Mouse (Mus musculus): Measurements from ENCODE around the gene Olfr1357.
"Not testable (repeated sequence)": the region's sequence is repeated elsewhere in the genome, so short reads cannot be mapped to it uniquely, and the experiment has no call there.

Olfr1357 gene

DNA sequence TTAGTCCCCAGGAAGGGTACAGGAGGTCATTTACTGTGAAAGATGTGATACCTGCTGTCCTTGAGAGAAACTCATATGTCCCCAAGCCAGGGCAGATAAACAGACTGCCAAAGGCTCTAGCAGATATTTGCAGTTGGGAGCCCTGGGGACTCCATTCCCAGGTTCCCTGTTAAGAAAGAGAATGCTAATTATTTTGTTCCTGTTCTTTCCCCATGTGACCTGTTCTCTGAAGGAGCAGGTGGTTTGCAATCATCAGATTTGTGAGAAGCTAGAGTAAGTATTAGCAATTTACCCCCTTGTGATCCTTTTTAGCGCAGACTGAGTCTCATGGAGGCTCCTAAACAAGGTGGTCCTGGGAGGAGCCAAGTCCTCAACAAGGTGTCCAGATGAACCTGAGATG is at the start of gene Olfr1357:
TSS of gene Olfr1357 (minus strand) at position 101 of the 400 bp plus-strand sequence.
- DNase-seq (ENCODE audit: low spot score): no peak

DNA sequence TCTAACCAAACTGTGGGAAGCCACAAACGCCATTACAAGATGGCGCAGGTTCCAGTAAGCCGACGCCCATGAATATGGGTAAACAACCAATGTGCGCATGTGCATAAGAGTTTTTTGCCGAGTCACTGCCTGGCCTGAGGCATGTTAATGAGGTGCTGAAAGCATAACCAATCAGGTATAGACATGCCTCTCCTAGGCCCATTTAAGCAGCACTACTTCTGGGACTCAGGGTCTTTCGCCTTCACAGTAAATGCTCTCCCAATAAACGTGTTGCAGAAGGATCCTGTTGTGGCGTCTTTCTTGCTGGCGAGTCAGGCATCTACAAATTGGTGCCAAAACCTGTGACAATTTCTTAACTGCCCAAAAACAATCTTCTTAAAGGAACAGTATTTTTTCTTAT is 48.8 kb upstream of the Olfr1357 start:
- DNase-seq (ENCODE audit: low spot score): not testable (repeated sequence)

DNA sequence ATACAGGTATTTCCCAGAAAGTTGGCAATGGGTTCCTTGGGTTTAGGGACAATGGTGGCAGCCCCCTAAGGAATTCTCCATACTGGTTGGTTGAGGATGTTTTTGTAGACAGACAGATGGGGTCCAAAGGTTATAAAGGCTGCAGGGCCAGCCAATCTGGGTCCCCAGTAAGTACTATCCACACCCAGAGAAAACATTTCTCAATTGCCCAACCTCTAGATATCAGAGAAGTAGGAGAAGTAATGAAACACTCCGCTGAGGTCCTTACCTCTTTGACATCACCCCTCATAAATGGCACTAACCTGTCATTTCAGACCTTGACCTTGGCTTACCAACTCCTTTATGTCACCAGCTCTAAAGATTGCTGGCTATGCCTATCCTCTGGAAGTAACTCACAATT is 46.7 kb upstream of the Olfr1357 start:
- DNase-seq (ENCODE audit: low spot score): no peak

DNA sequence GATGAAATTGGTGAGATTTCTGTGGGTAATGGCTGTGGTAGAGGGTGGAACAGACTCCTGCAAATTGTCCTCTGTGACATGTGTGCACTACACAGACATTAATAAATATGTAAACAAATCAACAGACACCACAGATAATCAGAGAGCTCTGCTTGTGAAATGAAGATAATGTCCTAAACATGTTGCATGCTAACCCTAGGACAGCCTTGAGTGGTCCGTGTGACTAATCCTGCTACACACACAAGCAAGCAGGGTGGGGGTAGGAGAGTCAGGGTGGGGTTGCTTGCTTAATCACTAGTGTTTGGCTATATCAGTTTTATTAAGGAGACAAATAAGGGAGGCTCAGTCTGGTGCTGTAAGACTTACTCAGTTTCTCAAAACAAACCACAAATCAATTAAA is 43.3 kb upstream of the Olfr1357 start:
- no peak for DNase-seq (ENCODE audit: low spot score)

DNA sequence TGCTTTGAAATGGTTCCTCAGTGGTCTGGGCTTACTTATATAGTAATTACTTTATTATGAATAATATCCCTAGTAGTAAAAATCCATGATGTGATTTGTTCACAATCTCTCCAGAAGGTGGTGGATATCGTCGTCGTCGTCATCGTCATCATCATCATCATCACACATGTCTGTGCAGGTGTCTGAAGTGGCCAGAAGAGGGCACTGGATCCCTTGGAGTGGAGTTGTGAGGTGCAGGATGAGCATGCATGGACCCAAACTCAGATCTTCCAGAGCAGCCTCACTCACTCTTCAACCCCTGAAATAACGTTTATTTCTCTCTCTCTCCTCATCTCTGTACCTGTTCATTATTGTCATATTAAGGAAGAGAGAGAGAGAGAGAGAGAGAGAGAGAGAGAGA is 14.4 kb upstream of the Olfr1357 start:
- DNase-seq (ENCODE audit: low spot score): peak; percentile 17

DNA sequence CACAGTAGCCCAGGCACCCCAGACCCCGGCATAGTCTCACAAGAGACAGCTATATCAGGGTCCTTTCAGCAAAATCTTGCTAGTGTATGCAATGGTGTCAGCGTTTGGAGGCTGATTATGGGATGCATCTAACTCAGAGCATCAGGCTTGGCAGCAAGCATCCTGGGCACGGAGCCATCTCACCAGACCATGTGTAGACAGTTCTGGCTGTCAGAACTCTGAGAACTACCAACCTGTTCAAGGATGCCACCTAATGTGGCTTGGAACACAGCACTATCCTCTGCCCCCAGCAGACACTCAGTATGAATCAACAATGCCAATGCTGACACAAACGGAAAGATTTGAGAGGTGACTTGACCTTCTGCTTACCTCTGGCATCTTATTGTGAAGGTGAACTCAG is 12.3 kb upstream of the Olfr1357 start:
- DNase-seq (ENCODE audit: low spot score): peak; percentile 20

DNA sequence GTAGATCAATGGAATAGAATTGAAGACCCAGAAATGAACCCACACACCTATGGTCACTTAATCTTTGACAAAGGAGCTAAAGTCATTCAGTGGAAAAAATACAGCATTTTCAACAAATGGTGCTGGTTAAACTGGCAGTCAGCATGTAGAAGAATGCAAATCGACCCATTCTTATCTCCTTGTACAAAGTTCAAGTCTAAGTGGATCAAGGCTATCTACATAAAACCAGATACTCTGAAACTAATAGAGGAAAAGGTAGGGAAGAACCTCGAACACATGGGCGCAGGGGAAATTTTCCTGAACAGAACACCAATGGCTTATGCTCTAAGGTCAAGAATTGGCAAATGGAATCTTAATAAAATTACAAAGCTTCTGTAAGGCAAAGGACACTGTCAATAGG is 5.3 kb upstream of the Olfr1357 start:
- not testable (repeated sequence) for DNase-seq (ENCODE audit: low spot score)

DNA sequence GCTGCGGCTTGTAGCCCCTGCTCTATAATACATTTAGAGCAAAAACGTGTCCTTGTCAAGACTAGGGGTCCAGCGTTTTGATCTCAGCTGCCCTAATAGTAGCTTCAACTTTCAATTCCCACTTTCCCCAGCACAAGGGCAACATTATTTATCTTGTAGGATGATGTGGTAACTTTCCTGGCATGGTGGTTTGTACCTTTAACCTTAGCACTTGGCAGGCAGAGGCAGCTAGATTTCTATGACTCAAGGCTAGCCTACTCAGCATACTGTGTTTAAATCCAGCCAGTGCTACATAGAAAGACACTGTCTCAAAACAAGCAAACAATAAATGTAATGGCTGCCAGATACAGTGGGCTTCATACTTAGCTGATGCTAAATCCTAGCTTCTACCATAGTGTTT is 10.3 kb downstream of the Olfr1357 start:
- no peak for DNase-seq (ENCODE audit: low spot score)

DNA sequence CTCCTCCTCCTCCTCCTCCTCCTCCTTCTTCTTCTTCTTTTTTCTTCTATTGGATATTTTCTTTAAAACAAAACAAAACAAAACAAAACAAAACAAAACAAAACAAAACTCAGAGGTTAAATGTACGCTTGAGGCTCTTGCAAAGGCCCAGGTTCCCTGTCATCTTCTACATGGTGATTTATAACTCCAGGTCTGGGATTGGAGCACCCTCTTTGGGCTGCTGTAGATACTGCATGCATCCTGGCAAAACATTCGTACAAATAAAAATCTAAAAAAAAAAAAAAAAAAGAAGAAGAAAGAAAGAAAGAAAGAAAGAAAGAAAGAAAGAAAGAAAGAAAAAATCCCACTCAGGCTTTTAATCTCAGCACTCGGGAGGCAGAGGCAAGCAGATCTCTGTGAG is 12.8 kb downstream of the Olfr1357 start:
- peak; percentile 40 for DNase-seq (ENCODE audit: low spot score)

DNA sequence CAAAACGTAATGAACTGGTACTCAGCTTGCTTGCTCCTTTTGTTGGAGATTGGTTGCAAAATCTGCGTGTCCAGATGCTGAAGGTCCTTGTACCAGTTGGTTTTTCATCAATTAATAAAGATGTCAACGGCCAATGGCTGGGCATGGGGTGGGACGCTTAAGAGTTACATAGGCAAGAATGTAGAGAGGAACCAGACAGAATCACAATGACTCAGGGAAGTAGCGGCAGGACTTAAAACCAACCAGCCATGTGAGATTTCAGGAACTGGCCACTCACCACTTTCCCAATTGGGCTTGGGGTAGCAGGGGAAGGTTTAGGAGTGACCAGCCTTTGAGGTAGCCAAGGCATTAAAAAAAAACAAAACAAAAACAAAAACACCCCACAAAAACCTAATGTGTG is 18.0 kb downstream of the Olfr1357 start:
- DNase-seq (ENCODE audit: low spot score): no peak

DNA sequence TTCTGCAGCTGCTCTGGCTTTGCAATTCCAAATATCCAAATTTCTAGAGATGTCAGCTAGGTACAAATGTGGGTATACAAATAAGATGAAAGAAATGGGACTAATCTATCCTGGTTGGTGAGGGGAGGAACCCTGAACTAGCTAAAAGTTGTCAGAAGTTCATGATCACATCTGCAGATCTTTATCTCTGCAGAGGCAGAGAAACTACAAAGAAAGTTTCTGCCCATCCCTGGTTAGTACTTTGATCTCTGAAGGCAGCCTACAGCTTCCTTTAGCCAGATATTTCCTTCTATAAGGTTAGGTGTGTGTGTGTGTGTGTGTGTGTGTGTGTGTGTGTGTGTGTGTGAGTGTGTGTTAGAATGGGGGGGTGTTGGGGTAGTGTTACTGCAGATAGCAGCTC is 23.3 kb downstream of the Olfr1357 start:
- DNase-seq (ENCODE audit: low spot score): no peak

DNA sequence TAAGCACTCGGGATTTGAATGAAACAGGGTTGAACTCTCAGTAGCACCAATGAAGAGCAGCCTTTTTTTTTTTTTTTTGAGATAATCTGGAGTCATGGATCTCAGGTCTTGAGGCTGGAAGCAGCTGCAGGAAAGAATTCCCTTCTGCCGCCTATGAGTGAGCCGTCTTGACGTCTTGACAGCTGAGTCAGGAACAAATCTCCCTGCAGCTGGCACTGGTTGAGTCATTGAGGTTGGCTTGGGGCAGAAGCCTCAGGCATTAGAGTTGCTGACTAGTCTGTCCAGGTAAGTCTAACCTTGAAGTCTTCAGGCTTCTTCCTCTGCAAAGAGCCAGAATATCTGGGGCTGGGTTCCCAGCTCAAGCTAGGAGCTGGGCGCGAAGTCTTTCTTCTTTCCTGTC is 23.7 kb downstream of the Olfr1357 start:
- DNase-seq (ENCODE audit: low spot score): no peak

DNA sequence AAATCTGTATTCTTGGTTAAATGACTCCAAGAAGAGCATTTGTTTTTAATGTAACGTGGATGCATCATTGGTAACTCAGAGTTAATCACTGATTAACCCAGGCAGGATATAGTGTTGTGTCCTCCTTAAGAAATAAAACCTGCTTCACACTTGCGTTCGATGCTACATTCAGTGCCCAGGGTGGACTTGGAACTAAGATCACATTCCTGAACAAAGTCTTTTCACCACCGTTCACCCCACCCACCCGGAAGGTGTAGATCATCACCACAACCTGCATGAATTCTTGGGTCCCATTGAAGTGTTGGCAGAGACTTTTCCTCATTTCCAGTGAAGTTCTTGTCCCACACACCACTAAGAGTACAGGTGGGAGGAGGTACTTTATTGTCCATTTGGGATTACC is 24.1 kb downstream of the Olfr1357 start:
- no peak for DNase-seq (ENCODE audit: low spot score)

DNA sequence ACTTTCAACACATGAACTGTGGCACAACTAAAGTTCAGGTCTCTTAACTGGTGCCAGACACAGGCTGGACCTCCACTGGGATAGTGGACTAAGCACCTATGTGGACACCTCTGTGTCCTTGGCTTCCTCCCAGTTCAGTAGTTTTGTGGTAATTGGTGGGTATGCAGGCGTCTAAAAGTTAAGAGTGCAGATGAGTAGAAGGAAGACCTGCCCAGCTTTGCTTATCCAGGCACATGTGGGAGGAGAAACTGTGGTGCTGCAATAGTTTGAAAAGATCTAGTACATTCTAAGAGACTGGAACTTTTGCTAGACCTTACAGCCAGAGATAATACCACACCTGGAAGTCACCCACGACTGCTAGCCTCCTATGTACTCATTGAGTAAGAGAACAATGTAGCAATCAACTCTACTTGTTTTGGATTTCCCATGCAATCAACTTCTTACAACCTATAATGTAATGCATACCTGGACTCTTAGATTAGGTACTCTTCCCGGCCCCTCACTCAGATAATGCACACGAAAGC is 25.0 kb downstream of the Olfr1357 start:
- no peak for DNase-seq (ENCODE audit: low spot score)

DNA sequence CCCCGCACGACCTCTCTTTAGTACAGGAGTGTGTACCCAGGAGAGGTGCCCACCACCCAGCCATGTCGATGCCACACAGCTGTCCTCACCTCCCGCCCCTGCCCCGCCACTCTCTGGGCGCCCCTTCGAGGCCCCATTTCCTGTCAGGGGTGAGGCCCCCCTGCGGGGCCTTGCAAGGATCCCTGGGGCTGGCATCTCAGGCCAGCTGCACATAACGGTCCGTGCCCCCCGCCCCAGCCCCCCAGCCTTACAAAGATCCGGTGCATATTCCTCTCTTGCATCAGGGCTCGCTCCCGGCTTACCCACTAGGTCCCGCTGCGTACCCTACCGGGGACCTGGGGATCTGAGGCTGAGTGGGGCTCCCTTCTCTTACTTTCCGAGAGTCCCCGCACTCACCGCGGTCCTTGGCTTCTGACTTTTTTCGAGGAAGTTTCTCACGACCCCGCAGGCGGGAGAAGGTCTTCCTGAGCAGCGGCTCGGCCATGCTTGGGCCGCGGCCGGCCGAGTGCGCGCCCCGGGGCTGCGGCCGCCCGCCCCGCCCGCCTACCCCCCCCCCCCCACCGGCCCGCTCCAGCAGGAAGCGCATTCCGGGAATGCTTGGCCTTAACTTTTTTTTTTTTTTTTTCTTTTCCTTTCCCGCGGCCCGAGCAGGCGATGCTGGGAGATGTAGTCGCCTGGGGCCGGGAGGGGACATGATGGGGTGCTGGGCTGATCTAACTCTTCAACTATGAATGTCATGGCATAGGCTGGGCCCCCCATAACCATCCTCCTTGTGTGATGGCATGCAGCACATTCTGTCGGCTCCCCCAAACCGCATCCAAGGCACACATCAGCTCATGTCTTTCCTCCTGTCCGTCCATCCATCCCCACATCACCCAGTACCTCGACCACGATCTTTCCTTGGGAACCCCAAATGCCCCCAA is 26.2 kb downstream of the Olfr1357 start, which contains the start of gene Syde1:
TSS of gene Syde1 (minus strand) at position 559 of the 923 bp plus-strand sequence.
- no peak for DNase-seq (ENCODE audit: low spot score)

DNA sequence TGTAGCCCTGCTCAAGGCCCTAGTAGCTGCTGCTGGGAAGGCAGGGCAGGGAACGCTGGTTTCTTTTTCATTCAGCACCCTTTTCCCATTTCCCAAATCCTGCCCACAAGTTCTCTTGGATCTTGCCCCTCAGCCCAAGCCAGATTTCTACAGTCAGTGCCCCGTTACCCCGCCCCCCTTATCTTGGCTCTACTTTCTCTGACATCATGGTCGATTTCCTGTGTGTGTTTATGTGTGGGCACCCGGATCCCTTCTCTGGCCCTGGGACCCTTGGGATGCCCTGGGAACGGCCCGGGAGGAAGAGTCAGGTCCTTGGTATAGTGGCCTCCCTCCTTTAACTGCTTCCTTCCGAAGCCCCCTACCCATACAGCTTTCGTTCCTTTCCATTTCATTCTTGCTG is 27.1 kb downstream of the Olfr1357 start:
- no peak for DNase-seq (ENCODE audit: low spot score)

DNA sequence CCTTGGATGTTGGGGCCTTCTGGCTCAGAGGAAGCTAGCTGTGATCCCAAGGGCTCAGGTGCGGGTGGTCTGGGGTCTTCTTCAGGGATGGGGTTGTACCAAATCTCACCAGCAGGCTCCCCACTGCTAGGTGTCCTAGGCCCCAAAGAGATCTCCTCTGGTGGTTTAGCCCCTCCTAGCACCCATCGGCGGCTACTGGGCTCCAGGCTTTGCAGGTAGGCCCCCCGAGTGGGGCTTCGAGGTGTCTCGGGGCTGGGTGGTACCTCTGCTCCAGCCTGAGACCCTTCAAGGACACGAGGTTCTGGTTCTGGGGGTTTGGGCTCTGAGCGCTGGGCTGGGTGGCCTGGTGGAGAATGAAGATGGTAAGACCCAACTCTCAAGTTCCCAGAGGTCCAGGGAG is 28.0 kb downstream of the Olfr1357 start:
- no peak for DNase-seq (ENCODE audit: low spot score)

DNA sequence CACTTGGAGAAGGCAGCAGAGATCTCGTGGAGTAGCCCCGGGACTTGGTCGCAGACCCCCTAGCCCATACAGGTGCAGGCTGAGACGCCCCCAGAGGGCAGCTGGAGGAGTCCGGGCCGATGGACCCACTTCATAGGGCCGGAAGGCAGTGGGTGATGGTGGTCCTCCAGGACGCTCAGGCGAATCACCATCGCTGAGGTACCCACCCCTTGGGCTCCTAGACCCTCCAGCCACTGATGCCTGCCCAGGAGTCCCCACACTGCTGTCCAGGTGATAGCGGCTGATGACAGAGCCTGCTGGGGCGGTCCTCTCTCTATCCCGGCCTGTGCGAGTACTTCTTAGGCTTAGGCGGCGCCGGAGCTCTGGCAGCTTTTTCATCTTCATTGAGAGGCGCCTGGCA is 28.6 kb downstream of the Olfr1357 start:
- no peak for DNase-seq (ENCODE audit: low spot score)

DNA sequence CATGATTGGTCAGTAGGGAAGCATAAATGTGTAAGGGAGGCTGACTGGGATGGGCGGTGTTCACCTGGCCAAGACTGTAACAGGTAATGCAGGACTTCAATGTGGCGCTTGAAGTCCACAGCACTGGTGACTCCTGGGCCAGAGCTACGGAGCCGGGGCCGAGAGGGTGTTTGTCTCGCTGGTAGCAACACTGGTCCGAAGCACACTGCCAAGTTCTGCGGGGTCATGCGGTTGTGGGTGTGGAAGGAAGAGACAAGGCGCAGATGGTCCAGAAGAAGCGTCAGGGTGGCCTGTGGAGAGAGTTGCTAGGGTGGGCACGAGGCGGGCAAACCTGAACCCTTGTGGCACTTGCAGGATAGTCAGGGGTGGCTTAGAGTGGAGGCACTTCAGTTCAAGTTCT is 31.8 kb downstream of the Olfr1357 start:
- DNase-seq (ENCODE audit: low spot score): no peak

DNA sequence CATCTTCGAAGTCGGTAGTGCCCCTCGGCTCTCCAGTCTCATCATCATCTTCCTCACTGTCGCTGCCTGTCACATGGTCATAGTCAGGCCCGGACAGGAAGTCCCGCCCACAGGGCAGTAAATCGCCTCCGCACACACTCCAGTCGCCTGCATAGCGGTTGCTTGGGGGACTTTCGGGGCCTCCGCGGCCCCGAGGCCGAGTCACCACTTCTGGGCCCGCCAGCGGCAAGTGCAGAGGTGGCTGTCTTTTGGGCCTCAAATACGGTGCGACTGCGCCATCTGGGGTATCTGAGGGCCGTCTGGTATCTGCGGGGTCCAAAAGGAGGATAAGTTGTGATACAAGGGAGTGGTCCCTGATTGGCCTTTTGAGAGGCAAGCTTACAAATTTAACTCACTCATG is 32.3 kb downstream of the Olfr1357 start:
- DNase-seq (ENCODE audit: low spot score): no peak

DNA sequence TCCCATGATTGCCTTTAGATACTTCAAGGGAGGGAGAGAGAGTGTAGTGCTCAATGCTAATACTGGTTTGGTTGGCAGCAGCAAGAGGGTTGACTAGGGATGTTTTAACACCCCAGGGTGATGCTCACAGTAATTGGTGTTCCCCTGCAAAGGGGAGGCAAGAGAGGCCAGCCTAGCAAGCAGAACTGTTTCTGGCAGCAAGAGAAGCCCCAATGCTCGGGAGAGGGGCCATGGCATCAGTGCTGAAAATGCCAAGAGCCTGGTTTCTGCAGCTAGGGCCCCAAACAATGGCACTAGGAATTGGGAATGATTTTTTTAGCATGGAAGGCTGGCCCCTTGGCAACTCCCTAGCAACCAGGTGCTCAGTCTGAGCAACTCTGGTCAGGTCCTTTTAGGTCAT is 32.9 kb downstream of the Olfr1357 start:
- no peak for DNase-seq (ENCODE audit: low spot score)

DNA sequence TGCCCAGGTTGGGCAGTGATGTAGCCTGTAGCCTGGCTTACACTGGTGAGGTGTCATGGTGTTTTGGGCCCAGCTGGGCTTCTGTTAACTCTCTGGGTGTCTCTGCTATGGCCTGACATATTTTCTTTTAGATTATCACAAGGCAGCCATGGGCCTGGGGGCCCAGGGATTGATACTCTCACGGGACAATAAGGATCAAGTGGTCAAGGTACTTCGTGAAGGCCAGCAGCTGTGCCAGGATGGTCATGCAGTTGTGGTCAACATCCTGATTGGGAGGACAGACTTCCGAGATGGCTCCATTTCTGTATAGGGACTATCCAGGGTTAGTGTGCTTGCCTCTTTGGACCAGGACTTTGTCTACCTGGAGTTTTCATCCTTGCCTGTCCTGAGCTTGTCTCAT is 33.9 kb downstream of the Olfr1357 start:
- no peak for DNase-seq (ENCODE audit: low spot score)

DNA sequence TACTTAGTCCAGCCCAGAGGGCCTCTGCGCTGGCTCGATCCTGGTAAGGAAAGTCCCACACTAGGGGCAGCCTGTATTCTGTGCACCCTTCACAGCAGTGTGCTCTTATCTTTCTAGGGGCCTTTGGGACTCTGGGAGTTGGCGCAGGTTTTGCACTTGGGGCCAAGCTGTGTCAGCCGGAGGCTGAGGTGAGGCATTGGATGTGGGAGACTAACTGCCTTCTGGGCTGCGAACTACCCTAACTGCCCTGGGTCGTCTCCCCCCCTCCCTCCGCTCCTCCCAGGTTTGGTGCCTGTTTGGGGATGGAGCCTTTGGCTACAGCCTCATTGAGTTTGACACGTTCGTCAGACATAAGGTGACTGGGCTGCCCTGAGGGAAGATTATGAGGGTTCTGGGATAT is 34.5 kb downstream of the Olfr1357 start:
- no peak for DNase-seq (ENCODE audit: low spot score)

DNA sequence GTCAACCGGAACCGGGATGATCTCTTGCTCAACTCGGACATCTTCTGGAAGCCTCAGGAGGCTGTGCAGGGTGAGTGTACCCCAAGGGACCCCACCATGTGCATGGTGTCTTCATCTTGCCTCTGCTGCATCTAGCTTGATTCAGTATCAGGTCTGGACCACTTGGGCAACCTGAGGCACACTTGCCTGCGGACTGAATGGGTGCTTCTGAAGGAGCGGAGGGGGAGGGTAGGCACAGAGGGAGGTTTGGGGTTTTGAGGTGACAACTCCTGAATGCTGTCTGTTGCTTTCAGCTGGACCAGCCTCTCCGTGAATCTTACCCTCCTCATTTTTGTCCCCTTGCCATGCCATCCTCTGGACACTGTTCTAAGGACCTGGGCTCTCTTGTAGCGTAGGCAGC is 36.8 kb downstream of the Olfr1357 start:
- no peak for DNase-seq (ENCODE audit: low spot score)

Measured in layer of hippocampus, adult 9-10 months (tissue).